8 mouse cellular contexts compared by ENCODE assay signal in genomic region chr15:81845724-81846123, GRCm38 (mm10). TPM values are rescaled to one million over a fixed set of nuclear protein-coding genes. Genes with fewer than 3 reads are reported as not detected.
DNase-seq lines count a peak whose midpoint lies in the region; ATAC-seq and TF ChIP-seq lines count a peak whose summit lies in the region.

No protein-coding gene starts in this region.

- H3K9ac ChIP-seq in neural tube, embryonic 12.5 days, result 0 out of 2 replicates have a peak overlapping the region, but pooled peaks have one; percentile 17
- no peak overlapping the region for H3K9ac ChIP-seq in embryonic facial prominence, embryonic 15.5 days
- 0 out of 2 replicates have a peak overlapping the region, but pooled peaks have one; percentile 34 for H3K9ac ChIP-seq in kidney, embryonic 14.5 days (ENCODE audit: low read depth, low read length)
- no peak overlapping the region for H3K9ac ChIP-seq in midbrain, embryonic 15.5 days

- H3K4me1 ChIP-seq in neural tube, embryonic 12.5 days, result no peaks in the 10 kb centered on the region
- peaks cover 20% of the 10 kb centered on the region for H3K4me1 ChIP-seq in embryonic facial prominence, embryonic 15.5 days
- peaks cover 8% of the 10 kb centered on the region; the same call in 1 of the 2 replicates for H3K4me1 ChIP-seq in kidney, embryonic 14.5 days (ENCODE audit: control insufficient read depth, insufficient read depth, low read length)
- H3K4me1 ChIP-seq in olfactory bulb, adult 2 months (ENCODE audit: control insufficient read depth, insufficient read depth, low read length), result peaks cover 36% of the 10 kb centered on the region
- H3K4me1 ChIP-seq in midbrain, embryonic 15.5 days, result no peaks in the 10 kb centered on the region; the same call in 1 of the 2 replicates

- H3K4me3 ChIP-seq in neural tube, embryonic 12.5 days, result no peak overlapping the region
- H3K4me3 ChIP-seq in embryonic facial prominence, embryonic 15.5 days (replicated peaks), result no peak overlapping the region
- H3K4me3 ChIP-seq in kidney, embryonic 14.5 days (ENCODE audit: low read length), result no peak overlapping the region
- H3K4me3 ChIP-seq in olfactory bulb, adult 2 months (ENCODE audit: insufficient read depth, low read depth, low read length), result no peak overlapping the region
- H3K4me3 ChIP-seq in midbrain, embryonic 15.5 days, result no peak overlapping the region

- H3K36me3 ChIP-seq in neural tube, embryonic 12.5 days, result peaks cover 34% of the 10 kb centered on the region
- H3K36me3 ChIP-seq in embryonic facial prominence, embryonic 15.5 days, result peaks cover 37% of the 10 kb centered on the region
- peaks cover 33% of the 10 kb centered on the region for H3K36me3 ChIP-seq in kidney, embryonic 14.5 days (ENCODE audit: control insufficient read depth, insufficient read depth, low read length)
- H3K36me3 ChIP-seq in midbrain, embryonic 15.5 days (replicated peaks), result peaks cover 21% of the 10 kb centered on the region; the same call in 1 of the 2 replicates

- no peak for DNase-seq in neural tube, embryonic 10.5 days (ENCODE audit: extremely low spot score, low spot score)
- DNase-seq in c-Kit-positive CD71-positive TER-119-positive erythroid progenitor cells, embryonic 14.5 days (ENCODE audit: low spot score), result no peak
- no peak for DNase-seq in spleen, adult 12 weeks (ENCODE audit: low spot score)

- no peaks in the 10 kb centered on the region for H3K9me3 ChIP-seq in neural tube, embryonic 12.5 days
- H3K9me3 ChIP-seq in embryonic facial prominence, embryonic 15.5 days (replicated peaks), result no peaks in the 10 kb centered on the region
- no peaks in the 10 kb centered on the region for H3K9me3 ChIP-seq in kidney, embryonic 14.5 days (ENCODE audit: control insufficient read depth, low read length)
- no peaks in the 10 kb centered on the region for H3K9me3 ChIP-seq in midbrain, embryonic 15.5 days

- no peak for ATAC-seq in neural tube, embryonic 12.5 days (ENCODE audit: low FRiP score, low read depth)
- ATAC-seq in embryonic facial prominence, embryonic 15.5 days (ENCODE audit: insufficient number of reproducible peaks, low FRiP score, low TSS enrichment, low read depth), result 0 out of 2 replicates have a peak, but pooled peaks have one; percentile 35
- ATAC-seq in kidney, embryonic 14.5 days (ENCODE audit: low FRiP score, low TSS enrichment), result no peak
- ATAC-seq in midbrain, embryonic 15.5 days (replicated peaks), result no peak

- TF ChIP-seq CTCF in olfactory bulb, adult 2 months (IDR thresholded peaks at IDR 0.05; ENCODE audit: insufficient read depth, low read depth, low read length), result no peak

- H3K27me3 ChIP-seq in neural tube, embryonic 12.5 days (replicated peaks), result no peaks in the 10 kb centered on the region
- no peaks in the 10 kb centered on the region for H3K27me3 ChIP-seq in embryonic facial prominence, embryonic 15.5 days
- no peaks in the 10 kb centered on the region for H3K27me3 ChIP-seq in kidney, embryonic 14.5 days (ENCODE audit: control insufficient read depth, insufficient read depth, low read length)
- no peaks in the 10 kb centered on the region for H3K27me3 ChIP-seq in midbrain, embryonic 15.5 days (replicated peaks)

- 48% methylated on average over 4 of the region's 4 CpGs for WGBS in neural tube, embryonic 12.5 days
- 26% methylated on average over 4 of the region's 4 CpGs for WGBS in embryonic facial prominence, embryonic 15.5 days
- 16% methylated on average over 4 of the region's 4 CpGs for WGBS in kidney, embryonic 14.5 days
- 21% methylated on average over 4 of the region's 4 CpGs for WGBS in olfactory bulb, adult 2 months
- WGBS in midbrain, embryonic 15.5 days, result 38% methylated on average over 4 of the region's 4 CpGs

- no peak for TF ChIP-seq POLR2A in olfactory bulb, adult 2 months (IDR thresholded peaks at IDR 0.05; ENCODE audit: insufficient read depth, low read depth, low read length)

- H3K27ac ChIP-seq in neural tube, embryonic 12.5 days, result no peak overlapping the region
- 0 out of 2 replicates have a peak overlapping the region, but pooled peaks have one; percentile 44 for H3K27ac ChIP-seq in embryonic facial prominence, embryonic 15.5 days (replicated peaks)
- peak overlapping the region; percentile 24; the same call in 1 of the 2 replicates for H3K27ac ChIP-seq in kidney, embryonic 14.5 days (ENCODE audit: low read depth, low read length)
- peak overlapping the region; percentile 60 for H3K27ac ChIP-seq in olfactory bulb, adult 2 months (ENCODE audit: insufficient read depth, low read depth, low read length)
- H3K27ac ChIP-seq in midbrain, embryonic 15.5 days, result no peak overlapping the region

- H3K4me2 ChIP-seq in neural tube, embryonic 12.5 days (replicated peaks), result no peak overlapping the region
- H3K4me2 ChIP-seq in embryonic facial prominence, embryonic 15.5 days (replicated peaks), result no peak overlapping the region
- H3K4me2 ChIP-seq in kidney, embryonic 14.5 days (replicated peaks; ENCODE audit: low read depth, low read length), result no peak overlapping the region
- no peak overlapping the region for H3K4me2 ChIP-seq in midbrain, embryonic 15.5 days

RNA-seq across cellular contexts. Expression of gene Tob2, which starts 12.9 kb away (rescaled TPM):
- polyA plus RNA-seq in neural tube, embryonic 12.5 days (2016; fragmentation: Nextera tagmentation; extraction: Ambion mirVana), result 21.6 and 21.7 TPM in 2 replicates
- polyA plus RNA-seq in embryonic facial prominence, embryonic 15.5 days (2015; fragmentation: Nextera tagmentation; extraction: Ambion mirVana), result 31.4 and 33.8 TPM in 2 replicates
- polyA plus RNA-seq in kidney, embryonic 14.5 days (2014; fragmentation: Nextera tagmentation; extraction: Ambion mirVana), result 19.4 and 24.1 TPM in 2 replicates
- polyA plus RNA-seq in olfactory bulb, adult 2 months (2012; ENCODE audit: insufficient read depth, insufficient read length, low replicate concordance, missing spikeins), result not detected in 2 replicates
- polyA plus RNA-seq in midbrain, embryonic 15.5 days (2015; fragmentation: Nextera tagmentation; extraction: Ambion mirVana), result 16.5 and 18.5 TPM in 2 replicates

RNA-seq across cellular contexts. Expression of gene Phf5a, which starts 26.0 kb away (rescaled TPM):
- 123 and 126 TPM in 2 replicates for polyA plus RNA-seq in neural tube, embryonic 12.5 days (2016; fragmentation: Nextera tagmentation; extraction: Ambion mirVana)
- polyA plus RNA-seq in embryonic facial prominence, embryonic 15.5 days (2015; fragmentation: Nextera tagmentation; extraction: Ambion mirVana), result 133 and 145 TPM in 2 replicates
- polyA plus RNA-seq in kidney, embryonic 14.5 days (2014; fragmentation: Nextera tagmentation; extraction: Ambion mirVana), result 192 and 223 TPM in 2 replicates
- not detected in 2 replicates for polyA plus RNA-seq in olfactory bulb, adult 2 months (2012; ENCODE audit: insufficient read depth, insufficient read length, low replicate concordance, missing spikeins)
- polyA plus RNA-seq in midbrain, embryonic 15.5 days (2015; fragmentation: Nextera tagmentation; extraction: Ambion mirVana), result 124 and 134 TPM in 2 replicates

RNA-seq across cellular contexts. Expression of gene Aco2, which starts 26.4 kb away (rescaled TPM):
- 213 TPM in 2 replicates for polyA plus RNA-seq in neural tube, embryonic 12.5 days (2016; fragmentation: Nextera tagmentation; extraction: Ambion mirVana)
- polyA plus RNA-seq in embryonic facial prominence, embryonic 15.5 days (2015; fragmentation: Nextera tagmentation; extraction: Ambion mirVana), result 156 and 164 TPM in 2 replicates
- polyA plus RNA-seq in kidney, embryonic 14.5 days (2014; fragmentation: Nextera tagmentation; extraction: Ambion mirVana), result 123 and 191 TPM in 2 replicates
- 365 TPM in 1 of 2 replicates, not detected in the other for polyA plus RNA-seq in olfactory bulb, adult 2 months (2012; ENCODE audit: insufficient read depth, insufficient read length, low replicate concordance, missing spikeins)
- polyA plus RNA-seq in midbrain, embryonic 15.5 days (2015; fragmentation: Nextera tagmentation; extraction: Ambion mirVana), result 265 and 271 TPM in 2 replicates

RNA-seq across cellular contexts. Expression of gene Tef, which starts 43.5 kb away (rescaled TPM):
- 23.2 and 24.9 TPM in 2 replicates for polyA plus RNA-seq in neural tube, embryonic 12.5 days (2016; fragmentation: Nextera tagmentation; extraction: Ambion mirVana)
- polyA plus RNA-seq in embryonic facial prominence, embryonic 15.5 days (2015; fragmentation: Nextera tagmentation; extraction: Ambion mirVana), result 31.1 and 32.3 TPM in 2 replicates
- polyA plus RNA-seq in kidney, embryonic 14.5 days (2014; fragmentation: Nextera tagmentation; extraction: Ambion mirVana), result 16.1 and 19.2 TPM in 2 replicates
- polyA plus RNA-seq in olfactory bulb, adult 2 months (2012; ENCODE audit: insufficient read depth, insufficient read length, low replicate concordance, missing spikeins), result 278 TPM in 1 of 2 replicates, not detected in the other
- 24.0 and 25.2 TPM in 2 replicates for polyA plus RNA-seq in midbrain, embryonic 15.5 days (2015; fragmentation: Nextera tagmentation; extraction: Ambion mirVana)

Comparison
In these comparisons a context has a peak if more than half of its experiments do, and no peak if none do; other contexts are left out.
1. H3K27ac ChIP-seq: peak in embryonic facial prominence, embryonic 15.5 days (single experiment), kidney, embryonic 14.5 days (single experiment) and olfactory bulb, adult 2 months (single experiment); none in neural tube, embryonic 12.5 days (single experiment) and midbrain, embryonic 15.5 days (single experiment).
2. H3K9ac ChIP-seq: peak in neural tube, embryonic 12.5 days (single experiment) and kidney, embryonic 14.5 days (single experiment); none in embryonic facial prominence, embryonic 15.5 days (single experiment) and midbrain, embryonic 15.5 days (single experiment).